Mouse (Mus musculus): ENCODE results near the gene Znhit2. TPM values are rescaled to one million over a fixed set of nuclear protein-coding genes. Genes with fewer than 3 reads are reported as not detected.
A peak's percentile ranks its signal among the peaks of the same experiment; 100 is the strongest.

Gene Znhit2
- polyA plus RNA-seq (2015; fragmentation: Nextera tagmentation; extraction: Ambion mirVana), result 19.1 and 19.5 TPM in 2 replicates

DNA sequence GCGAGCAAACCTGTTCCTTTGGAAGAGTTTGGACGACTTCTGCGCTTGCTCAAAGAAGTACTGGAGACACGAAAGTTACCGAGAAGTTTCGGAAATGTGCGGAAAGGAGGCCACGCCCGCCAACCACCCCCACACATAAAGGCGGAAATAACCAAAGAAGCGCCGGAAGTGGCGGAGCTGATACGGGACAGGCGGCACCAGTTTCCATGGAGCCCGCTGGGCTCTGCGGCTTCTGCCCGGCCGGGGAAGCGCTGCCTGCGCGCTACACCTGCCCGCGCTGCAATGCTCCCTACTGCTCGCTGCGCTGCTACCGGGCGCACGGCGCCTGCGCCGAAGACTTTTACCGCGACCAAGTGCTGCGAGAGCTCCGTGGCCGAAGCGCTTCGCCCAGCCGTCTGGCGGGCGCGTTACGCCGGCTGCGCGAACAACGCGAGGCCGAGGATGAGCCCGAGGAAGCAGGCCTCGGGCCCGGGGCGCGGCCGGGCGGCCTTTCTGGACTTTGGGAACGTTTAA, at the start of gene Znhit2:
Gene Znhit2 (plus strand): TSS at position 172 of the 513 bp plus-strand sequence.
- Histone ChIP-seq H3K27me3 (no peaks in the 10 kb centered on the region), H3K27ac (replicated peaks) (peak within 1 kb of the TSS; percentile 98), H3K4me2 (peak within 1 kb of the TSS; percentile 100), H3K4me3 (replicated peaks) (peak within 1 kb of the TSS; percentile 89), H3K9me3 (replicated peaks) (no peaks in the 10 kb centered on the region), H3K9ac (peak within 1 kb of the TSS; percentile 91), H3K36me3 (replicated peaks) (peaks cover 21% of the 10 kb centered on the region), H3K4me1 (replicated peaks) (peaks cover 68% of the 10 kb centered on the region)
- peak; percentile 66 for ATAC-seq (ENCODE audit: insufficient read depth)
- under 1% methylated on average over 58 of the region's 58 CpGs for WGBS (ENCODE audit: insufficient replicate concordance)

DNA sequence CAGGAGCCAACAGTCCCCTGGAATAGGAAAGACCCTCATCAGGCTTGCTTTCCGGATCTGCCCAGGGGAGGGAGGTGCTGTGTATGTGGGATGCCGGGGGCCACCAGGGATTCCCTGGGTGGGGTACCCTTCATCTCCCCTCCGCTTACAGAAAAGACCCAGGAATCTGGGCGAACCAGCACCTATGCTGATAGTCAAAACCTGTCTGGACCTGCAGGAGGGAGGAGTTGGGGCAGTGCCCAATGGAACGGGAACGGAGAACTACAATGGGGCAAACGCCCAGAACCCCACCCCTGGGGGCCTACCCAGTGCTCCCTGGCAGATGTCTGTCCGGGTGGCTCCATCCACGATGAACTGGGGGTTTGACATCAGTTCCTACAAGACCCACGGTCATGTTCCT, 47.3 kb upstream of the Znhit2 start:
- H3K27me3 ChIP-seq, result no peaks in the 10 kb centered on the region
- H3K4me1 ChIP-seq (replicated peaks), result peaks cover 73% of the 10 kb centered on the region
- peak overlapping the region; percentile 74 for H3K4me3 ChIP-seq (replicated peaks)
- peaks cover 51% of the 10 kb centered on the region for H3K36me3 ChIP-seq (replicated peaks)
- H3K27ac ChIP-seq (replicated peaks), result peak overlapping the region; percentile 94
- no peak for ATAC-seq (ENCODE audit: insufficient read depth)
- WGBS (ENCODE audit: insufficient replicate concordance), result 74% methylated on average over 10 of the region's 10 CpGs
- H3K9ac ChIP-seq, result peak overlapping the region; percentile 77
- H3K4me2 ChIP-seq, result peak overlapping the region; percentile 97
- H3K9me3 ChIP-seq (replicated peaks), result no peaks in the 10 kb centered on the region

GRCm38 (mm10) chr19:6014991-6015510, 45.9 kb upstream of the Znhit2 start:
- Histone ChIP-seq H3K27me3 (no peaks in the 10 kb centered on the region), H3K36me3 (replicated peaks) (peaks cover 40% of the 10 kb centered on the region), H3K4me3 (replicated peaks) (peak overlapping the region; percentile 74), H3K9me3 (replicated peaks) (no peaks in the 10 kb centered on the region), H3K4me1 (replicated peaks) (peaks cover 83% of the 10 kb centered on the region), H3K9ac (peak overlapping the region; percentile 77), H3K4me2 (peak overlapping the region; percentile 97), H3K27ac (replicated peaks) (peak overlapping the region; percentile 94)
- peak; percentile 95 for ATAC-seq (ENCODE audit: insufficient read depth)
- under 1% methylated on average over 17 of the region's 18 CpGs for WGBS (ENCODE audit: insufficient replicate concordance)

DNA sequence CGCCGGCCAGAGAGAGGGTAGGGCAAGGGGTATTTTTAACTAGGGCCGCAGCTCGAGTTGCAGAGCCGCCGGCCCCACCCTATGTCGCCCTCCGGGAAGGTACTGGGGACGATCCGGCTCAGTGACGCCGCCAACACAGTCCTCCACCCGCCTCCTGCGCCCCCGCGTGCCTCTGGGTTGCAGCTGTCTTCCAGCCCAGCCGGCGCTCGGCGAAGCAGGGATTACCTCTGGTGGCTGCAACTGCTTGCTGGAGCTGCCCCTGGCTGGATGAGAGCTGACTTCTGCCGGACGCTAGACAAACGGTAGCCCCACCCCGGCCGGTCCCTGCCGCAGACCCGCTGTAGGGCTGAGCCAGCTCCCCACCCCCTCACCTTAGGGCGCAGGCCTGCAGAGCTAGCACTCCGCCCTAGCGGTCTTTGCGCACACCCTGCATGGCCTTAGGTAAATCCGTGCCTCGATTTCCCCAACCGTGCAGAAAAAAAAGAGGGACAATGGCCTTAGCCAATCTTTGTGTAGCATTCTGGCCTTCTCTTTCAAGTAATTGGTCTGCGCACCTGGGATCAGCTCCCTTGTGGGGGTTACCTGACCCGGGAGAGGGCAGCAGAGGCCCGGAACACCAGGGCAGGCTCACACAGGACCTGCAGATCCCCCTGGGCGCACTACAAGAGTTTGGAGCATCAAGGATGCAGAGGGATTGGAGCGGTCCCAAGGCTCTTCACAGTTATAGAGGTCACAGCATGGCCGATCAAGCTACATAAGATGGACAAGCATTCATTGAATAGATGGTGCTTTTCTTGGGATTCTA, 45.3 kb upstream of the Znhit2 start, which contains the start of gene Capn1:
Gene Capn1 (minus strand): TSS at position 387 of the 805 bp plus-strand sequence.
- Histone ChIP-seq H3K27ac (replicated peaks) (peak within 1 kb of the TSS; percentile 94), H3K9ac (peak within 1 kb of the TSS; percentile 77), H3K9me3 (replicated peaks) (no peaks in the 10 kb centered on the region), H3K4me3 (replicated peaks) (peak within 1 kb of the TSS; percentile 74), H3K27me3 (no peaks in the 10 kb centered on the region), H3K4me1 (replicated peaks) (peaks cover 89% of the 10 kb centered on the region), H3K36me3 (replicated peaks) (peaks cover 33% of the 10 kb centered on the region), H3K4me2 (peak within 1 kb of the TSS; percentile 97)
- ATAC-seq (ENCODE audit: insufficient read depth), result peak; percentile 67
- 3% methylated on average over 40 of the region's 40 CpGs for WGBS (ENCODE audit: insufficient replicate concordance)

- peaks cover 25% of the 10 kb centered on the region for H3K36me3 ChIP-seq (replicated peaks)
- peak overlapping the region; percentile 94 for H3K27ac ChIP-seq (replicated peaks)
- H3K9me3 ChIP-seq (replicated peaks), result no peaks in the 10 kb centered on the region
- peak overlapping the region; percentile 77 for H3K9ac ChIP-seq
- no peak for ATAC-seq (ENCODE audit: insufficient read depth)
- H3K4me3 ChIP-seq (replicated peaks), result peak overlapping the region; percentile 74
- H3K27me3 ChIP-seq, result no peaks in the 10 kb centered on the region
- WGBS (ENCODE audit: insufficient replicate concordance), result 55% methylated on average over 7 of the region's 7 CpGs
- H3K4me2 ChIP-seq, result peak overlapping the region; percentile 97
- peaks cover 84% of the 10 kb centered on the region for H3K4me1 ChIP-seq (replicated peaks)
Measured at GRCm38 (mm10) chr19:6016532-6016931, 44.5 kb upstream of the Znhit2 start.

DNA sequence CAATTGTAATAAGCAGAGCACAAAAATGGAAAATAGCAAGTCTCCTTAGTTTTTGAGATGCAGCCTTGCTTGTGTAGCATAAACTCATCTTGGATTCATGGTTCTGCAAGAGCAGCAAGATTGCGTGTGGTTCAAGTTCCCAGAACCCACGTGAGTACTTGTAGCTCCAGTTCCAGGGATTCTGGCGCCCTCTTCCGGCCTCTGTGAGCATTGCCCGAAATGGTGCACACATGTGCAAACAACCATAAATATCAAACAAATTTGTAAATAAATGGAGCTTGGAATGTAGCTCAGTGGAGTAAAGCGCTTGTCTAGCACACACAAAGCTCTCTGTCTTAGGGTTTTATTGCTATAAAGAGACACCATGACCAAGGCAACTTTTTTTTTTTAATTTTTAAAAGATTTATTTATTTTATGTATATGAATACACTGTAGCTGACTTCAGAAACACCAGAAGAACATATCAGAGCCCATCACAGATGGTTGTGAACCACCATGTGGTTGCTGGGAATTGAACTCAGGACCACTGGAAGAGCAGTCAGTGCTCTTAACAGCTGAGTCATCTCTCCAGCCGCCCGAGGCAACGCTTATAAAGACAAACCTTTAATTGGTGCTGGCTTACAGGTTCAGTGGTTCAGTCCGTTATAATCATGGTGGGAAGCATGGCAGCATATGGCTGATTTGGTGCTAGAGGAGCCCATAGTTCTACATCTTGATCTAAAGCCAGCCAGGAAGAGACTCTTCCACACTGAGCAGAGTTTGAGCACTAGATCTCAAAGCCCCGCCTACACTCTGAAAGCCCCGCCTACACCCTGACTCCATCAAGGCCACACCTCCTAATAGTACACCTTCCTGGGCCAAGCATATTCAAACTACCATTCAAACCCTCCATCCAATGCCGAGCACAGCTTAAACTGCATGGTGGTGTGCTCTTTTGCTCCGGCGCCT, 42.6 kb upstream of the Znhit2 start:
- Histone ChIP-seq H3K36me3 (replicated peaks) (peaks cover 6% of the 10 kb centered on the region), H3K4me1 (replicated peaks) (peaks cover 71% of the 10 kb centered on the region), H3K9me3 (replicated peaks) (no peaks in the 10 kb centered on the region), H3K27ac (replicated peaks) (peak overlapping the region; percentile 81), H3K4me3 (replicated peaks) (peak overlapping the region; percentile 29), H3K4me2 (peak overlapping the region; percentile 53), H3K9ac (0 out of 2 replicates have a peak overlapping the region, but pooled peaks have one; percentile 31), H3K27me3 (no peaks in the 10 kb centered on the region)
- 20% methylated on average over 15 of the region's 15 CpGs for WGBS (ENCODE audit: insufficient replicate concordance)
- ATAC-seq (ENCODE audit: insufficient read depth), result peak; percentile 16; the same call in 1 of the 2 replicates

DNA sequence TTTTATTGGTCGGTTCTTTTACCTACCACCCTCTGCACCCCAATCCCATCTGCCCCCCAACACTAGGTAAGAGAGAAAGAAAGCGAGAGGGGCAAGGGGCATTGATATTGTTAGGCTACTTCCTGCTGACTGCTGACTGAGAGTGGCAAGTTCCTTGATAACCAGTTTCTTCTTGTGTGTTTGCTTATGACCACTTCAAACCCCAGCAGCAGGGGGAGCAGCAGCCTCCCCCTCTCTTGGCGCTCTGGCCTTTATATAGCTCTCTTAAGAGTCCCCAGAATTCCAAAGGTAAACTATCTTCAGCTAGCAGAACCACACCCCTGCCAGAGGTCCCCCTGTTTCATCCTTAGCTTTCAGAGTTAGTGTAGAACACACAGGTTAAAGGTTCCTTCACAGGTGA, 40.7 kb upstream of the Znhit2 start:
- Histone ChIP-seq H3K4me3 (replicated peaks) (no peak overlapping the region), H3K27ac (replicated peaks) (no peak overlapping the region), H3K4me2 (no peak overlapping the region), H3K27me3 (no peaks in the 10 kb centered on the region; the same call in 1 of the 2 replicates), H3K9me3 (replicated peaks) (no peaks in the 10 kb centered on the region), H3K9ac (no peak overlapping the region), H3K4me1 (replicated peaks) (peaks cover 60% of the 10 kb centered on the region), H3K36me3 (replicated peaks) (no peaks in the 10 kb centered on the region)
- ATAC-seq (ENCODE audit: insufficient read depth), result no peak
- WGBS (ENCODE audit: insufficient replicate concordance), result 47% methylated on average over 3 of the region's 3 CpGs

- no peak for ATAC-seq (ENCODE audit: insufficient read depth)
- Histone ChIP-seq H3K9me3 (replicated peaks) (no peaks in the 10 kb centered on the region), H3K4me3 (replicated peaks) (no peak overlapping the region), H3K9ac (no peak overlapping the region), H3K4me1 (replicated peaks) (peaks cover 32% of the 10 kb centered on the region), H3K27ac (replicated peaks) (no peak overlapping the region), H3K27me3 (peaks cover 9% of the 10 kb centered on the region; the same call in 1 of the 2 replicates), H3K36me3 (replicated peaks) (no peaks in the 10 kb centered on the region), H3K4me2 (no peak overlapping the region)
- WGBS (ENCODE audit: insufficient replicate concordance), result 71% methylated on average over 8 of the region's 8 CpGs
Measured at GRCm38 (mm10) chr19:6023059-6023458, 37.9 kb upstream of the Znhit2 start.

GRCm38 (mm10) chr19:6023930-6024329, 37.1 kb upstream of the Znhit2 start:
- Histone ChIP-seq H3K4me2 (no peak overlapping the region), H3K36me3 (replicated peaks) (no peaks in the 10 kb centered on the region), H3K27ac (replicated peaks) (no peak overlapping the region), H3K9ac (no peak overlapping the region), H3K4me1 (replicated peaks) (peaks cover 23% of the 10 kb centered on the region), H3K4me3 (replicated peaks) (no peak overlapping the region), H3K9me3 (replicated peaks) (no peaks in the 10 kb centered on the region), H3K27me3 (peaks cover 10% of the 10 kb centered on the region; the same call in 1 of the 2 replicates)
- ATAC-seq (ENCODE audit: insufficient read depth), result no peak
- WGBS (ENCODE audit: insufficient replicate concordance), result 64% methylated on average over 7 of the region's 7 CpGs

- Histone ChIP-seq H3K4me3 (replicated peaks) (no peak overlapping the region), H3K36me3 (replicated peaks) (no peaks in the 10 kb centered on the region), H3K4me1 (replicated peaks) (peaks cover 3% of the 10 kb centered on the region; the same call in 1 of the 2 replicates), H3K9me3 (replicated peaks) (no peaks in the 10 kb centered on the region), H3K9ac (no peak overlapping the region), H3K27me3 (peaks cover 10% of the 10 kb centered on the region; the same call in 1 of the 2 replicates), H3K27ac (replicated peaks) (no peak overlapping the region), H3K4me2 (no peak overlapping the region)
- no peak for ATAC-seq (ENCODE audit: insufficient read depth)
- WGBS (ENCODE audit: insufficient replicate concordance), result 64% methylated on average over 6 of the region's 6 CpGs
Measured at GRCm38 (mm10) chr19:6028991-6029390, 32.0 kb upstream of the Znhit2 start.
